Mouse (Mus musculus) bone marrow, adult 2 months (tissue): ENCODE results near the gene Tnnt2.

Experiments used
- CTCF ChIP-seq: fragments of 200-500 bp; IDR thresholded peaks from 2 replicates; pipeline ENCODE4 v1.5.1; 2011; ENCODE audit warnings: low read length, control low read depth; ENCODE audit not compliant: control insufficient read depth, insufficient read depth
- POLR2A ChIP-seq: fragments of 200-500 bp; IDR thresholded peaks from 2 replicates; pipeline ENCODE4 v1.6.1; 2011; ENCODE audit warnings: low read depth, mild to moderate bottlenecking, control low read depth, low read length, borderline replicate concordance; ENCODE audit not compliant: control insufficient read depth

- TF ChIP-seq POLR2A (no peak), CTCF (no peak)
Measured at GRCm38 (mm10) chr1:135853200-135853599, 17.0 kb downstream of the Tnnt2 start.
